Mouse (Mus musculus): ENCODE results near the gene Epb41l5. TPM values are rescaled to one million over a fixed set of nuclear protein-coding genes. Genes with fewer than 3 reads are reported as not detected.

Gene Epb41l5
- polyA plus RNA-seq, 1 experiment = 0.11 TPM

DNA sequence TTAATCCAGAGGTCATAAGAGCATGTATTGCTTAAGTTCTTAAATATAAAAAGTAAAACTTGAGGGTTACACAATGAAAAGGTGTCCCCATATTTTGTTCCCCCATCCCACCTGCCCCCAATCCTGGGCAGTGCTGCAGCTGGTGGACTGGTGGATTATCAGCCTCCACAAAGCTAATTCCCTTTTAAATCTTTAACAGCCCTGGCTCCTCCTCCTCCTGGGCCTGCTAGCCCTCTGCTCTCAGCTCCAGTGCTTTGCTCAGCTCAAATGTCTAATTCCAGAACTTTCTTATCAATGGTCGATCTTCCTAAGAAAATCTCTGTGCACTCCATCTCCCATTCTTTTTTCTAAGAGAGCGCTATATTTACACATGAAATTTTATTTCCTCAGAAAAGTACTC is 2.4 kb downstream of the Epb41l5 start:
- H3K4me1 ChIP-seq (ENCODE audit: control insufficient read depth) = peaks cover 32% of the 10 kb centered on the region
- no peaks in the 10 kb centered on the region for H3K27me3 ChIP-seq (ENCODE audit: control insufficient read depth)
- no peak overlapping the region for H3K4me3 ChIP-seq (replicated peaks)
- no peaks in the 10 kb centered on the region for H3K9me3 ChIP-seq (ENCODE audit: control insufficient read depth, low read length)
- peaks cover 5% of the 10 kb centered on the region for H3K36me3 ChIP-seq (ENCODE audit: control insufficient read depth)
- no peak for TF ChIP-seq GATA1 (IDR thresholded peaks at IDR 0.05; ENCODE audit: low read length)
- TF ChIP-seq TAL1 (IDR thresholded peaks at IDR 0.05; ENCODE audit: low read length) = no peak

DNA sequence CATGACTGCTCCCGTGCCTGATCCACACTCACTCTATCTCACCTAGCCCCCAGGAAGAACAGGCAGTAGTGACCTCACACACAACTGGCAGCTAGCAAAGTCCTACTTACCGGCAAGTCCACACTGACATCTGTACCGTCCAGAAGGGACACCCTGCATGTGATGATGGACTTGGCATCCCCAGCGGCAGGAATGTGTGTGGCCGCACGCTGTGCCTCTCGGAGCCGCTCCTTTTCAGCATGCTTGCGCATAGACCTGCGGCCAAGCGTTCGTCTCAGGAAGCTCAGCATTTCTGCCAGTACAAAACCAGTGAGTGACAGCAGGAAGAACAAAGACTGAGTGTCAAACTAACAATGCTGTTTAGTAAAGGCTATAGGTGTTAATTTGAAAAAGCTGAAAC is 6.4 kb downstream of the Epb41l5 start:
- Histone ChIP-seq H3K27me3 (ENCODE audit: control insufficient read depth) (no peaks in the 10 kb centered on the region), H3K4me3 (replicated peaks) (no peak overlapping the region), H3K4me1 (ENCODE audit: control insufficient read depth) (peaks cover 9% of the 10 kb centered on the region), H3K36me3 (ENCODE audit: control insufficient read depth) (peaks cover 7% of the 10 kb centered on the region), H3K9me3 (ENCODE audit: control insufficient read depth, low read length) (no peaks in the 10 kb centered on the region)
- TF ChIP-seq TAL1 (IDR thresholded peaks at IDR 0.05; ENCODE audit: low read length) (no peak; the same call in 2 of the 3 replicates), GATA1 (IDR thresholded peaks at IDR 0.05; ENCODE audit: low read length) (no peak)

DNA sequence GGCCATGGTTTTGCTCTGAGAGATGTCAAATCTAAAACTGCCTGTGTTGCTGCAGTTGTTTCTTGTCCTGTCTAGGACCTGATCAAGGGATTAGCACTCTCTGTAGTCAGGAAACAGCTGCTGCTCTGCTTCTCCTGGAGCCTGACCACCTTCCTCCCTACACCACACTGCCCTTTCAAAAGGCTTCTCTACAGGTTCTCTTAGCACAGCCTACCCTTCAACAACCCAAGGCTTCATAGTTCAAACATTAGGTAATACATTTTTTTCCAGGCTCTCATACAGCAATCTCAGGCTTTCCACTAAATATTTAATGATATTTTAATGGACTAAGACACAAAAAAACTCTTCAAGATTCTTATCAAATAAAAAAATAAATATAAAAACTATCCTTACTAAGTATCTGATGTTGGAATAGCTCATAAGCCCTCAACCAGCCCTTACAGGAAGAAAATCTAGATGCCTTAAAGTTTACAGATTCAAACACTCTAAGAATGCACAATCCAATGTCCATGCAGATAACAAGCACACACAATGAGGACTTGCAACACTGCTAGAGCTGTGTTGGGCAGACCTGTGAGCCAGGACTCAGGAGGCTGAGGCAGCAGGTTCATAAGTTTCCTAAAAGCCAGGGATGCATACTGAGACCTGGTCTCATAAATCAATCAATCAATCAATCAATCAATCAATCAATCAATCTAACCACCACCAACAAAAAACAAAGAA is 7.5 kb downstream of the Epb41l5 start:
- peaks cover 7% of the 10 kb centered on the region for H3K36me3 ChIP-seq (ENCODE audit: control insufficient read depth)
- no peaks in the 10 kb centered on the region for H3K27me3 ChIP-seq (ENCODE audit: control insufficient read depth)
- no peak overlapping the region for H3K4me3 ChIP-seq (replicated peaks)
- H3K4me1 ChIP-seq (ENCODE audit: control insufficient read depth) = peaks cover 7% of the 10 kb centered on the region
- H3K9me3 ChIP-seq (ENCODE audit: control insufficient read depth, low read length) = no peaks in the 10 kb centered on the region
- TF ChIP-seq TAL1 (IDR thresholded peaks at IDR 0.05; ENCODE audit: low read length) (no peak), GATA1 (IDR thresholded peaks at IDR 0.05; ENCODE audit: low read length) (no peak)

- H3K9me3 ChIP-seq (ENCODE audit: control insufficient read depth, low read length) = no peaks in the 10 kb centered on the region
- no peak for TF ChIP-seq TAL1 (IDR thresholded peaks at IDR 0.05; ENCODE audit: low read length)
- no peak for TF ChIP-seq GATA1 (IDR thresholded peaks at IDR 0.05; ENCODE audit: low read length)
- H3K27me3 ChIP-seq (ENCODE audit: control insufficient read depth) = no peaks in the 10 kb centered on the region
- peaks cover 7% of the 10 kb centered on the region for H3K36me3 ChIP-seq (ENCODE audit: control insufficient read depth)
- peaks cover 4% of the 10 kb centered on the region for H3K4me1 ChIP-seq (ENCODE audit: control insufficient read depth)
- H3K4me3 ChIP-seq (replicated peaks) = no peak overlapping the region
Measured at GRCm38 (mm10) chr1:119640006-119640405, 8.8 kb downstream of the Epb41l5 start.

GRCm38 (mm10) chr1:119637188-119638023 is 11.4 kb downstream of the Epb41l5 start:
- peaks cover 3% of the 10 kb centered on the region for H3K4me1 ChIP-seq (ENCODE audit: control insufficient read depth)
- H3K9me3 ChIP-seq (ENCODE audit: control insufficient read depth, low read length) = no peaks in the 10 kb centered on the region
- no peak overlapping the region for H3K4me3 ChIP-seq (replicated peaks)
- peaks cover 7% of the 10 kb centered on the region for H3K36me3 ChIP-seq (ENCODE audit: control insufficient read depth)
- TF ChIP-seq TAL1 (IDR thresholded peaks at IDR 0.05; ENCODE audit: low read length) (no peak), GATA1 (IDR thresholded peaks at IDR 0.05; ENCODE audit: low read length) (no peak)
- no peaks in the 10 kb centered on the region for H3K27me3 ChIP-seq (ENCODE audit: control insufficient read depth)

- Histone ChIP-seq H3K4me1 (ENCODE audit: control insufficient read depth) (peaks cover 6% of the 10 kb centered on the region), H3K9me3 (ENCODE audit: control insufficient read depth, low read length) (no peaks in the 10 kb centered on the region), H3K36me3 (ENCODE audit: control insufficient read depth) (peaks cover 2% of the 10 kb centered on the region; the same call in 1 of the 2 replicates), H3K4me3 (replicated peaks) (no peak overlapping the region), H3K27me3 (ENCODE audit: control insufficient read depth) (no peaks in the 10 kb centered on the region)
- no peak for TF ChIP-seq GATA1 (IDR thresholded peaks at IDR 0.05; ENCODE audit: low read length)
- TF ChIP-seq TAL1 (IDR thresholded peaks at IDR 0.05; ENCODE audit: low read length) = no peak
Measured at GRCm38 (mm10) chr1:119634746-119635145, 14.1 kb downstream of the Epb41l5 start.

DNA sequence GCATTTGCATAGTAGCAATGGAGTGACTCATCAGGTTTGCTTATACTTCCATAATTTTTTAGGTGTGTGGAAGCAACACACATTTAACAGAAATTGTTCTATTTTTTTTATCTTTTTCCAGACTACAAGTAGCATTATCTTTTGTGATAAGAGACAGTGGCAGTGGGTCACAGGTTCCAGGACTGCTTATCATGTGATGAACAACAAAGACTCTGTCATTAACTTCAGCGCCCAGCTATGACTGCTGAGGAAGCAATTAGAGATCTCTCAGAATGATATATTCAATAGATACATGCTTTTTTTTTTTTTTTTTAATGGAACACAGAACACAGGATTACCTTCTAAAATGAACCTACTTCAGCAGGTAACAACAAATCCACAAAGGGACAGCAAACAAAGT is 18.4 kb downstream of the Epb41l5 start:
- no peak for TF ChIP-seq GATA1 (IDR thresholded peaks at IDR 0.05; ENCODE audit: low read length)
- Histone ChIP-seq H3K36me3 (ENCODE audit: control insufficient read depth) (peaks cover 3% of the 10 kb centered on the region; the same call in 1 of the 2 replicates), H3K27me3 (ENCODE audit: control insufficient read depth) (no peaks in the 10 kb centered on the region), H3K4me1 (ENCODE audit: control insufficient read depth) (peaks cover 6% of the 10 kb centered on the region), H3K4me3 (replicated peaks) (no peak overlapping the region), H3K9me3 (ENCODE audit: control insufficient read depth, low read length) (no peaks in the 10 kb centered on the region)

DNA sequence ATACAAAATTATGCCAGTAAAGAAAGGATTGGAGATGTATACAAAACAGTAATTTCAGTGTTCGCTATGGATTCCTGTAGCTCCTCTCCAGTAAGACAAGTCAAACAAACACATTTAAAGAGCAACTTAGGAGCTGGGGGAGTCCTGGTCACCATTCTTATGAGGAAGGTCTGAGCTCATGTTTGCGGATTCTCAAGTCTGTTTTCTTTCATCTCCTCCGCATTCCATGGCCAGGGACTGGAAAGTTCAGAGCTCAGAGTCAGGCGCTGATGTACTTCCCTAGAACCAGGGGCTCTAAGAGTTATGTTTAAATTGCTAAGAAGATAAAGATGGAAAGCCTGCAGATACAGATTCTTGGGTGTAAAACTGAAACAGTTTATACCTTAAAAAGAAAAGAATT is 22.0 kb downstream of the Epb41l5 start:
- Histone ChIP-seq H3K4me3 (replicated peaks) (no peak overlapping the region), H3K36me3 (ENCODE audit: control insufficient read depth) (peaks cover 3% of the 10 kb centered on the region; the same call in 1 of the 2 replicates), H3K4me1 (ENCODE audit: control insufficient read depth) (peaks cover 6% of the 10 kb centered on the region), H3K9me3 (ENCODE audit: control insufficient read depth, low read length) (no peaks in the 10 kb centered on the region), H3K27me3 (ENCODE audit: control insufficient read depth) (no peaks in the 10 kb centered on the region)
- TF ChIP-seq GATA1 (IDR thresholded peaks at IDR 0.05; ENCODE audit: low read length) = no peak
- TF ChIP-seq TAL1 (IDR thresholded peaks at IDR 0.05; ENCODE audit: low read length) = no peak

- Histone ChIP-seq H3K9me3 (ENCODE audit: control insufficient read depth, low read length) (no peaks in the 10 kb centered on the region), H3K4me1 (ENCODE audit: control insufficient read depth) (no peaks in the 10 kb centered on the region), H3K36me3 (ENCODE audit: control insufficient read depth) (peaks cover 10% of the 10 kb centered on the region), H3K4me3 (replicated peaks) (no peak overlapping the region), H3K27me3 (ENCODE audit: control insufficient read depth) (no peaks in the 10 kb centered on the region)
- TF ChIP-seq GATA1 (IDR thresholded peaks at IDR 0.05; ENCODE audit: low read length) = no peak
- no peak for TF ChIP-seq TAL1 (IDR thresholded peaks at IDR 0.05; ENCODE audit: low read length)
Measured at GRCm38 (mm10) chr1:119624444-119624843, 24.4 kb downstream of the Epb41l5 start.

Measured in erythroblast, embryonic 14.5 days (primary cell).